Mouse (Mus musculus) urinary bladder, adult 18-20 months (tissue): Measurements from ENCODE around the gene Spata5.
A peak's percentile ranks its signal among the peaks of the same experiment; 100 is the strongest.
"Not testable (repeated sequence)": the region's sequence is repeated elsewhere in the genome, so short reads cannot be mapped to it uniquely, and the experiment has no call there.

ENCODE experiments used
- DNase-seq, 2 experiments: peaks; one replicate each; pipeline ENCODE4 v3.0.0; 2022; ENCODE audit warnings: low spot score in 2 of 2, mixed read lengths in 2 of 2

Gene Spata5

GRCm38 (mm10) chr3:37510055-37511032 lies 90.6 kb downstream of the Spata5 start:
- no peak for DNase-seq

GRCm38 (mm10) chr3:37515485-37515884 lies 95.8 kb downstream of the Spata5 start:
- DNase-seq: peak in 1 of 2 experiments; percentile 10

GRCm38 (mm10) chr3:37516379-37516778 lies 96.7 kb downstream of the Spata5 start:
- DNase-seq: no peak

- no peak for DNase-seq
These were observed 98.9 kb downstream of the Spata5 start for GRCm38 (mm10) chr3:37518611-37519010.

GRCm38 (mm10) chr3:37520334-37521023 lies 100.8 kb downstream of the Spata5 start:
- DNase-seq: no peak

GRCm38 (mm10) chr3:37532079-37532478 lies 112.4 kb downstream of the Spata5 start:
- no peak for DNase-seq

GRCm38 (mm10) chr3:37540701-37541100 lies 121.0 kb downstream of the Spata5 start:
- not testable (repeated sequence) for DNase-seq

GRCm38 (mm10) chr3:37546351-37546750 lies 126.7 kb downstream of the Spata5 start:
- no peak for DNase-seq

- no peak for DNase-seq
These were observed 130.5 kb downstream of the Spata5 start for GRCm38 (mm10) chr3:37550190-37550589.

- no peak for DNase-seq
These were observed 130.9 kb downstream of the Spata5 start for GRCm38 (mm10) chr3:37550594-37550993.

GRCm38 (mm10) chr3:37551486-37551885 lies 131.8 kb downstream of the Spata5 start:
- DNase-seq: no peak

GRCm38 (mm10) chr3:37552244-37552643 lies 132.5 kb downstream of the Spata5 start:
- no peak for DNase-seq

- no peak for DNase-seq
These were observed 133.8 kb downstream of the Spata5 start for GRCm38 (mm10) chr3:37553371-37554033.

- no peak for DNase-seq
These were observed 136.9 kb downstream of the Spata5 start for GRCm38 (mm10) chr3:37556412-37557113.

- no peak for DNase-seq
These were observed 138.2 kb downstream of the Spata5 start for GRCm38 (mm10) chr3:37557741-37558479.

- no peak for DNase-seq
These were observed 139.6 kb downstream of the Spata5 start for GRCm38 (mm10) chr3:37559339-37559738.

GRCm38 (mm10) chr3:37561466-37561865 lies 141.8 kb downstream of the Spata5 start:
- DNase-seq: no peak

GRCm38 (mm10) chr3:37566097-37566496 lies 146.4 kb downstream of the Spata5 start:
- DNase-seq: no peak

- no peak for DNase-seq
These were observed 147.8 kb downstream of the Spata5 start for GRCm38 (mm10) chr3:37567505-37567904.

- DNase-seq: no peak
These were observed 149.1 kb downstream of the Spata5 start for GRCm38 (mm10) chr3:37568780-37569179.
